Mouse (Mus musculus): Measurements from ENCODE around the gene Acly.
A peak's percentile ranks its signal among the peaks of the same experiment; 100 is the strongest.

Gene Acly

DNA sequence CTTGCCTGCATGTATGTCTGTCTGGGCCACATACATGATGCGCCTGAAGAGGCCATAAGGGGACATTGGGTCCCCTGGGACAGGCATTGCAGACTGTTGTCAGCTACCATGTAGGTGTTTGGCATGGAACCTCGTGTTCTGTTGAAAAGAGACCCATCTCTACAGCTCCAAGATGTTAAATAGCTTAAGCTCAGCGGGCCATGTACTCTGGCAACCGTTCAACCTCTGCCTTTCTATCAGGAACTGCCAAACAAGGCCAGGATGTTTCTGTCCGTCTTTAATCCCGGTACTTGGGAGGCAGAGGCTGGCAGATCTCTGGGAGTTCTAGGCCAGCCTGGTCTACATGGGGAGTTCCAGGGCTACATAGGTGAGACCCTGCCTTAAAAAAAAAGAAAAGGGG, 85.2 kb downstream of the Acly start:
- DNase-seq (ENCODE audit: low read depth, low spot score) = no peak

DNA sequence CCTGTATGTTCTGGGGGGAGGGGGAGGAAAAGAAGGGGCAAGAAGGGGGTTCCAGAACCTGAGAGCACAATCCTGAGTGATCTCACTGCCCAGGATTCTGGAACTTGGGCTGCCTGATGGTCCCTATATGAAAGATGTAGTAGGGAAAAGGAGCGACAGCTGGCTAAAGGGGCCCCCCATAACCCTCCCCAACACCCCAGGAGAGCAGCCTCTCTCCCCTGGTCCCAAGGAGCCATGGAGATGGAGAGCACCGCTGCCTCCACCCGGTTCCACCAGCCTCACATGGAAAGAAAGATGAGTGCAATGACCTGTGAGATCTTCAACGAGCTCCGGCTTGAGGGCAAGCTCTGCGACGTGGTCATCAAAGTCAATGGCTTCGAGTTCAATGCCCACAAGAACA, 86.0 kb downstream of the Acly start, which contains the start of the genes Nt5c3b and Klhl10:
Gene Nt5c3b, minus strand, starts transcription at position 12 of the 400 bp plus-strand sequence.
Gene Klhl10, plus strand, starts transcription at position 121 of the 400 bp plus-strand sequence.
- no peak for DNase-seq (ENCODE audit: low read depth, low spot score)

DNA sequence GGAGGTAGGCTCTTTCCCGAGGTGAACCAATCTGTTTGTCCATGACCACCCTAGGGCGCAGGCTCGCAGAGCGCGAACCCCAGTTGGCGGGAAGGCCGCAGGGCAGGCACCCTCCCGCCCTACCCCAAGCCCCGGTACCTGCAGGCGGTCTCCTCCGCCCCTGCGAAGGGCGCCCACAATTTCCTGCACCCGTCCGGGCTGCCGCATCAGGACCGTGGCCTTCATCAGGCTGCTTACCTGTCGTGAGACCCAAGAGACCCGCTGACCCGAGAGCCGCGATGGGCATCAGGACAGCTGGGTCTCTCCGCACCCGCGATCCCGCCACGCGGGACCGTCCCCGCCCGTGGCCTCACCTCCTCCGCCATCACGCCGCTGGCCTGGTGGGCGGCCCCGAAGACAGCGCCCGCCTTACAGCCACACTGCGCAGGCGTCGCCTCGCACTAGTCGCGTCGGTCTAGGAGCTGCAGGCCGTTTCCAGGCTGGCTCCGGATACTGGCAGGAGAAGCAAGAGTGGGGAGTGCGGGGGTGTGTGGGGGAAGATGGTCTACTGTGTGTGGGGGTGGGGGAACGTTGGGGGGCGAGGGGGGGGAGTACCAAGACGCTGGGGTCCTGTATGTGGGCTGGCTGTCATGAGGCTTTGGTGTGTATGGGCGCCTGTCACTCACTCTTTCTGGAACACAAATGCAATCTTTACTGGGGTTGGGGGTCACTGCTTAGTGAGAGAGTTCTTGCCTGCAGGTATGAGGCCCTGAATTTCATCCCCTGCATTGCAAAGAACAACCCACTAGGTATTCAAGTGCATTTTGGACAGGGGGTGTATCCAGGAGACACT, 86.9 kb downstream of the Acly start:
- peak; percentile 67 for DNase-seq (ENCODE audit: low read depth, low spot score)

DNA sequence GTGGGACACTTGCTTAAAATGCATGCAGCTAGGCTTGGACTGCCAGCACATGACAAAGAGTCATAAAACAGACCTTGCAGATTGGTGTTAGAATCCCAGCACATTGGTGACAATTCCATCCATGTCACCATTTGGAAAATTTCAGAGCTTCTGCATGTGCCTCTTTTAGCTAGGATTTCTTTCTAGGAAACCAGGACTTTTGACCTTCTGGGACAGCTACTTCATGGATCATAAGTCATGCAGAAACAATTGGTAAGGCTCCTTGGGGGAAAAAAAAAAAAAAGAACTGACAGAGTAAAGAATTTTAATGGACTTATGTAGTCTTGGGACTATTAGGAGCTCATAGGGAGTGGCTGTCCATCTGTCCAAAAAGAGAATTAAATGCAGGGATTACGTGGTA, 89.9 kb downstream of the Acly start:
- no peak for DNase-seq (ENCODE audit: low read depth, low spot score)

DNA sequence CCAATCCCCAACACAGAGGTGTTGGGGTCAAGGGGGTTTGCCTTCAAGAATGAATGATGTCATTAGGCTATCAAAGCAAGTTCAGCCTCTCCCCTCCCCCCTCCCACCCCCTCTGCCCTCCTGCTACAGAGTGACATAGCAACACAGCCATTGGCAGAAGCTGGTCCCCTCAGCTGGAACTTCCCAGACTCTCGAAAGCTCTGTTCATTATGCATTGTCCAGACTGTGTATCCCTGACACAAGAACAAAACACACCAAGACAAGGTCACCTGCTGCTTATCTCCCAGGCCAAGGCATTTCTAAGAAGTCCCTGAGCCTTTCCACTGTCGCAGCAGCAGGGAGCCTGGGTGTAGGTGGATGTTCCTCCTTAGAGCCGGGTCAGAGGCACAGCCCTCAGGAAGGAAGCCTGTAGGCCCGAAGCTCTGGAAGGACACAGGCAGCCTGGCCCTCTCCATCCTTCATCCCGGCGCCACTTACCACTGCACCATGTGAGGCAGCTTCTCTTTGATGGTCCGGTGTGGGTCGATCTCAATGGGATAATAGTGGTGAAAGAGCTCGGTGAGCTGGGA, 92.0 kb downstream of the Acly start:
- DNase-seq (ENCODE audit: low read depth, low spot score) = no peak

DNA sequence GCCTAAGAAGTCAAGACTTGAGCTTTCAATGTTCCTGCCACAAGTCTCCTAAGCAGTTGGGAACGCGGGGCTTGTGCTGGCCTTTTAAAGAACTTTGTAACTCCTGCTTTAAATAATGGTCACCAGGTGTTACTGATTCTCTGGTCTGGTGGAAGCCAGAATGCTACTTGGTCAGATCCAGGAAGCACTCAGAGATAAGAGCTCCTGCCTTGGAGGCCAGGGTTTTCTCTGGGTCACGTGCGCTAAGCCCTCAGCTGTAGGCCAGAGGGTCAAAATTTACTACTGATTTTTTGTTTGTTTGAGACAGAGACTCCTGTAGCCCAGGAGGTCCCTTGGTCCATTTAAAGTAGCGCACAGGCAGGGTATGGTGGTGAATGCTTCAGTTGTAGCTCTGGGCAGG, 95.8 kb downstream of the Acly start:
- no peak for DNase-seq (ENCODE audit: low read depth, low spot score)

DNA sequence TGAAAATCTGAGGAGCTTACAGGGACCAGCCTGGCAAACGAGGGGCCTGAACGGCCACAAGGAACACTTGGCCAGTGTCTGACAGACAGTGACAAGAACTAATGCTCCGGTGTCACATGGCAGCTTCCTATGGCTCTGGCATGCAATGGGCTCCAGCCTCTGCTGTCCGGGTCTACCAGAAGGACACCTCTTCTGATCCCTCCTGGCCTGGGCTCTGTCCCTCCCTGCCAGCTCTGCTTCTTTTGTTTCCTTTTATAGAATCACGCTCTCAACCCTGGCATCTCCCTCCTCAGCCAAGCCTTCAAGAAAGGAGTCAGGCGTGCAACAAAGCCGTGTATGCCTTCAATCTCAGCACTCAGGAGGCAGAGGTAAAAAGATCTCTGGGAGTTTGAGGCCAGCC, 97.7 kb downstream of the Acly start:
- DNase-seq (ENCODE audit: low read depth, low spot score) = no peak

DNA sequence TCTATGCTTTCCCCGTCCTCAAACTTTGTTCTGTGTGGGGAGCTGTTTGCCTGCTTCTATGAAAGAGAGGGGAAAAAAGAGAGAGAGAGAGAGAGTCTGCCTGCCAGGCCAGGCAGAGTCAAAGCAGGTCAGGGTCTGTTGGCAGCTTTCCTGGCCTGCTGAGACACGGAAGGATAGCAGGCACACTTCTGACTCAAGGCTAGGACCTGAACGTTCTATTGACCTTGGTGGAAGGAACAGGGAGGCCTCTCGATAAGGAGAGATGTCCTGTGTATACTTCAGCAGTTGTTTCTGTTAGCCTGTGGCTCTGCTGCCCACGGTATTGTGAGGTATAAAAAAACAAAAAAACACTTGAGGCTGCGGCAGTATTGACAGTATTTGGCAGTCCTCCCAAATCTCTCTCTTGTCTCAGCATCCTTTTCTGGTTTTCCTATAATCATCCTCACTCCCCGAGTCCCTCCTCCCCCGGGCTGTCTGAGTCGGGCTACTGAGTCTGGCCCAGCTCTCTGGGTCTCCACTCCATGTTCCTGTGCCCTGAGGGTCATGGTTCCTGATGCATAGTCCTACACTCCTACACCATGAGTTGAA, 99.1 kb downstream of the Acly start:
- no peak for DNase-seq (ENCODE audit: low read depth, low spot score)

DNA sequence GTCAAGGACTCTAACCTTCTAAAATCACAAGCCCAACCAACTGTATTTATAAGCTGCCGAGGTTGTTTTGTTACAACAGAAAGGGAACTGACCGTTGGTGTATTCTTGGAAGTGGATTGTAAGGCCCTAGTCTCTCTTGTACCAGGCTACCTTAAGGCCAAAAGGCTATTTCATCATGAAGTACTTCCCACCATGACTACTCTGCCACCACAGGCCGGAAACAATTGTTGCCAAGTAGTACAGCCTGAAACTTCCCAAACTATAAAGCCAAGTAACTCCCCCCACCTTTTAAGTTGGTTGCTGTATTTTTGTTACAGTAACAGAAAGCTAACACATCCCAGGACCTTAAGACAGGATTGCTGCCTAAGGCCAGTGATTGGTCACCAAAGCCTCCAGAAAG, 101.0 kb downstream of the Acly start:
- no peak for DNase-seq (ENCODE audit: low read depth, low spot score)
